In the genomic region with DNA sequence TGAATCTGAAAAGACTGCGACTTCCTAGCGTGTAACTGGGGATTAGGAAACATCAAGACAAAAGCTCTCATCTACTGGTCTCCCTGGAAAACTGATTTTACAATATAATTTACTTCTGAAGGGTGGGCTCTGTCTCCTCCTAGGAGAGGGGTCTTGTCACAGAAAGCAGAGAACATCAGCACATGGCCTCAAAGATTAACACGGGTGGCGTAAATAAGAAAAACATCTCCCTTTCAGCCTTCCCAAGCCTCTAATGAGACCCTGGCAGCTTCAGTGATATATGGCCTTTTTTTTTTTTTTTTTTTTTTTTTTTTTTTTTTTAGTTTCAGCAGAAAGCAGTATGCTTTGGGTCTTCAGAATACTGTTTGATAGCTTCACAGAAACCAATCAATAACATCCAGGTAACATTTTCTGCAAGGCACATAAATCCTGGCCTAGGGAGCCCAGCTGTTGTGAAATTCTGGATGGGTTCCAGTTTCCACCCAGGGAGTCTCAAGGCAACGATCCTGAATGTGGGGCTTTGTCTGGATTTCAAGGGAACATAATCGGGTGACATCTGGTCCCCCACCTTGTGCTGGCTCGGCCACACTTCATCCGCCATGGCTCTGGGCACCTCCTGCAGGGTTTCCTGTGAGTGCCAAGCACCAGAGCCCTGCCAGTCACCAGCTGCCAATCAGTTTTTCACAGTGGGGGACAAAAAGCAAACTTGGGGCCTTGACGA, we compare ENCODE assay signal across 8 mouse cellular contexts.
A peak's percentile ranks its signal among the peaks of the same experiment; 100 is the strongest.
DNase-seq lines count a peak whose midpoint lies in the region; ATAC-seq and TF ChIP-seq lines count a peak whose summit lies in the region.

No protein-coding gene starts in this region.

- WGBS in liver, adult 2 months: 76% methylated on average over 9 of the region's 9 CpGs
- WGBS in liver, embryonic 12.5 days (ENCODE audit: insufficient replicate concordance): 68% methylated on average over 9 of the region's 9 CpGs
- 8% methylated on average over 9 of the region's 9 CpGs for WGBS in forebrain, embryonic 15.5 days
- 13% methylated on average over 9 of the region's 9 CpGs for WGBS in neural tube, embryonic 12.5 days

- H3K27ac ChIP-seq in liver, adult 2 months (replicated peaks; ENCODE audit: insufficient read depth, low read depth, low read length): no peak overlapping the region
- H3K27ac ChIP-seq in liver, embryonic 12.5 days: no peak overlapping the region
- H3K27ac ChIP-seq in forebrain, embryonic 15.5 days (replicated peaks): peak overlapping the region; percentile 64
- H3K27ac ChIP-seq in neural tube, embryonic 12.5 days: peak overlapping the region; percentile 26; the same call in 1 of the 2 replicates

- no peaks in the 10 kb centered on the region for H3K79me2 ChIP-seq in liver, adult 2 months (ENCODE audit: control insufficient read depth, insufficient read depth, low read length)

- ATAC-seq in liver, embryonic 12.5 days: no peak
- ATAC-seq in forebrain, embryonic 15.5 days (replicated peaks): peak; percentile 93
- peak; percentile 92 for ATAC-seq in neural tube, embryonic 12.5 days (ENCODE audit: low FRiP score, low read depth)

- no peak for TF ChIP-seq CTCF in liver, adult 2 months (IDR thresholded peaks at IDR 0.05; ENCODE audit: low read depth, low read length)

- no peaks in the 10 kb centered on the region for H3K27me3 ChIP-seq in liver, adult 2 months (ENCODE audit: control insufficient read depth, insufficient read depth, low read length)
- no peaks in the 10 kb centered on the region for H3K27me3 ChIP-seq in liver, embryonic 12.5 days (replicated peaks)
- H3K27me3 ChIP-seq in forebrain, embryonic 15.5 days: no peaks in the 10 kb centered on the region
- H3K27me3 ChIP-seq in neural tube, embryonic 12.5 days (replicated peaks): 0 out of 2 replicates have a peak, but pooled peaks cover 8% of the 10 kb centered on the region

- no peak overlapping the region for H3K4me2 ChIP-seq in liver, embryonic 12.5 days
- peak overlapping the region; percentile 9; the same call in 1 of the 2 replicates for H3K4me2 ChIP-seq in forebrain, embryonic 15.5 days (replicated peaks)
- peak overlapping the region; percentile 34 for H3K4me2 ChIP-seq in neural tube, embryonic 12.5 days (replicated peaks)

- TF ChIP-seq POLR2A in liver, adult 2 months (IDR thresholded peaks at IDR 0.05; ENCODE audit: extremely low read depth, insufficient read depth, low read length): no peak

- peaks cover 4% of the 10 kb centered on the region; the same call in 1 of the 2 replicates for H3K4me1 ChIP-seq in liver, adult 2 months (ENCODE audit: control insufficient read depth, insufficient read depth, low read length)
- no peaks in the 10 kb centered on the region for H3K4me1 ChIP-seq in liver, embryonic 12.5 days
- H3K4me1 ChIP-seq in forebrain, embryonic 15.5 days: peaks cover 16% of the 10 kb centered on the region
- H3K4me1 ChIP-seq in neural tube, embryonic 12.5 days: peaks cover 26% of the 10 kb centered on the region

- no peak overlapping the region for H3K9ac ChIP-seq in liver, adult 2 months (ENCODE audit: low read depth, low read length)
- H3K9ac ChIP-seq in liver, embryonic 12.5 days: no peak overlapping the region
- H3K9ac ChIP-seq in forebrain, embryonic 15.5 days (replicated peaks): no peak overlapping the region
- H3K9ac ChIP-seq in neural tube, embryonic 12.5 days: no peak overlapping the region

- no peaks in the 10 kb centered on the region for H3K9me3 ChIP-seq in liver, embryonic 12.5 days (replicated peaks)
- H3K9me3 ChIP-seq in forebrain, embryonic 15.5 days: no peaks in the 10 kb centered on the region
- peaks cover 5% of the 10 kb centered on the region; the same call in 1 of the 2 replicates for H3K9me3 ChIP-seq in neural tube, embryonic 12.5 days

- peak; percentile 30 for DNase-seq in liver, adult 2 months (ENCODE audit: extremely low read depth, low read depth, low spot score)
- peak; percentile 87 for DNase-seq in cerebellum, adult 8-10 months
- peak; percentile 29 for DNase-seq in kidney, postnatal 10 days
- DNase-seq in yolk sac, embryonic 10.5 days (ENCODE audit: low spot score): no peak
- DNase-seq in T-cell, adult 2 months (ENCODE audit: low spot score): no peak

- no peak overlapping the region for H3K4me3 ChIP-seq in liver, adult 2 months (ENCODE audit: insufficient read depth, low read depth, low read length)
- H3K4me3 ChIP-seq in liver, embryonic 12.5 days: no peak overlapping the region
- H3K4me3 ChIP-seq in forebrain, embryonic 15.5 days: no peak overlapping the region
- H3K4me3 ChIP-seq in neural tube, embryonic 12.5 days: no peak overlapping the region

- H3K36me3 ChIP-seq in liver, adult 2 months (ENCODE audit: control insufficient read depth, insufficient read depth, low read length): no peaks in the 10 kb centered on the region
- no peaks in the 10 kb centered on the region for H3K36me3 ChIP-seq in liver, embryonic 12.5 days
- H3K36me3 ChIP-seq in forebrain, embryonic 15.5 days: no peaks in the 10 kb centered on the region
- H3K36me3 ChIP-seq in neural tube, embryonic 12.5 days: no peaks in the 10 kb centered on the region

Comparison
In these comparisons a context has a peak if more than half of its experiments do, and no peak if none do; other contexts are left out.
1. DNase-seq: peak in liver, adult 2 months (single experiment), cerebellum, adult 8-10 months (single experiment) and kidney, postnatal 10 days (single experiment); none in yolk sac, embryonic 10.5 days (single experiment) and T-cell, adult 2 months (single experiment).
2. H3K27ac ChIP-seq: peak in forebrain, embryonic 15.5 days (single experiment) and neural tube, embryonic 12.5 days (single experiment); none in liver, adult 2 months (single experiment) and liver, embryonic 12.5 days (single experiment).